In genomic region chr11:119042466-119043272, GRCm38 (mm10) we compare ENCODE assay signal across 9 mouse cellular contexts. TPM values are rescaled to one million over a fixed set of nuclear protein-coding genes. Genes with fewer than 3 reads are reported as not detected.
A peak's percentile ranks its signal among the peaks of the same experiment; 100 is the strongest.
DNase-seq lines count a peak whose midpoint lies in the region; ATAC-seq and TF ChIP-seq lines count a peak whose summit lies in the region.
"Had no signal": no experiment of that assay in that cellular context is flagged by ENCODE, and none has a peak within 500 bp of the region (broad histone marks: within the 10 kb centered on the region; RNA-seq: fewer than 3 reads in every experiment).

No protein-coding gene starts in this region.

- H3K4me2 ChIP-seq in hindbrain, embryonic 12.5 days (replicated peaks) = 0 out of 2 replicates have a peak overlapping the region, but pooled peaks have one; percentile 25
- no peak overlapping the region for H3K4me2 ChIP-seq in hindbrain, embryonic 14.5 days (replicated peaks)
- peak overlapping the region; percentile 99 for H3K4me2 ChIP-seq in limb, embryonic 15.5 days

- DNase-seq in hindbrain, embryonic 14.5 days (ENCODE audit: low spot score) = no peak
- DNase-seq in embryonic facial prominence, embryonic 10.5 days (ENCODE audit: low spot score) = peak; percentile 79
- no peak for DNase-seq in yolk sac, embryonic 10.5 days (ENCODE audit: low spot score)
- DNase-seq in layer of hippocampus, postnatal 36 days = no peak
- DNase-seq in lung, postnatal 14 days = no peak

- H3K9me3 ChIP-seq in hindbrain, embryonic 12.5 days (replicated peaks) = no peaks in the 10 kb centered on the region
- no peaks in the 10 kb centered on the region for H3K9me3 ChIP-seq in hindbrain, embryonic 14.5 days (ENCODE audit: control insufficient read depth, low read length)
- H3K9me3 ChIP-seq in E14TG2a.4 (ENCODE audit: low read length) = no peaks in the 10 kb centered on the region
- H3K9me3 ChIP-seq in embryonic facial prominence, embryonic 10.5 days = no peaks in the 10 kb centered on the region
- no peaks in the 10 kb centered on the region for H3K9me3 ChIP-seq in limb, embryonic 15.5 days

- ATAC-seq in hindbrain, embryonic 12.5 days (ENCODE audit: low FRiP score) = no peak
- no peak for ATAC-seq in hindbrain, embryonic 14.5 days (ENCODE audit: low FRiP score)
- no peak for ATAC-seq in limb, embryonic 15.5 days (ENCODE audit: insufficient number of reproducible peaks, low FRiP score, low TSS enrichment, low read depth)

- no peak overlapping the region; the same call in 1 of the 2 replicates for H3K9ac ChIP-seq in hindbrain, embryonic 12.5 days
- H3K9ac ChIP-seq in hindbrain, embryonic 14.5 days = no peak overlapping the region
- no peak overlapping the region for H3K9ac ChIP-seq in limb, embryonic 15.5 days

- no peak overlapping the region for H3K4me3 ChIP-seq in hindbrain, embryonic 12.5 days
- H3K4me3 ChIP-seq in hindbrain, embryonic 14.5 days (replicated peaks; ENCODE audit: low read length) = no peak overlapping the region
- peak overlapping the region; percentile 86 for H3K4me3 ChIP-seq in E14TG2a.4 (replicated peaks; ENCODE audit: low read length)
- H3K4me3 ChIP-seq in embryonic facial prominence, embryonic 10.5 days = peak overlapping the region; percentile 83
- H3K4me3 ChIP-seq in limb, embryonic 15.5 days = peak overlapping the region; percentile 80

- H3K4me1 ChIP-seq in hindbrain, embryonic 12.5 days = peaks cover 70% of the 10 kb centered on the region
- peaks cover 35% of the 10 kb centered on the region for H3K4me1 ChIP-seq in hindbrain, embryonic 14.5 days (replicated peaks; ENCODE audit: control insufficient read depth, insufficient read depth, low read length)
- H3K4me1 ChIP-seq in E14TG2a.4 (replicated peaks; ENCODE audit: low read depth, low read length) = peaks cover 67% of the 10 kb centered on the region
- H3K4me1 ChIP-seq in embryonic facial prominence, embryonic 10.5 days = peaks cover 95% of the 10 kb centered on the region
- H3K4me1 ChIP-seq in limb, embryonic 15.5 days = peaks cover 83% of the 10 kb centered on the region

- TF ChIP-seq CTCF in E14TG2a.4 (conservative IDR thresholded peaks at IDR 0.05; ENCODE audit: low read length) = no peak

- H3K27me3 ChIP-seq in hindbrain, embryonic 12.5 days = peaks cover 83% of the 10 kb centered on the region
- H3K27me3 ChIP-seq in hindbrain, embryonic 14.5 days (ENCODE audit: control insufficient read depth, insufficient read depth, low read length) = peaks cover 78% of the 10 kb centered on the region
- H3K27me3 ChIP-seq in E14TG2a.4 (ENCODE audit: insufficient read depth, low read length) = peaks cover 93% of the 10 kb centered on the region
- peaks cover 90% of the 10 kb centered on the region for H3K27me3 ChIP-seq in embryonic facial prominence, embryonic 10.5 days (replicated peaks; ENCODE audit: low read depth, poor library complexity, severe bottlenecking)
- H3K27me3 ChIP-seq in limb, embryonic 15.5 days = peaks cover 66% of the 10 kb centered on the region

- under 1% methylated on average over 52 of the region's 52 CpGs for WGBS in hindbrain, embryonic 12.5 days
- WGBS in hindbrain, embryonic 14.5 days = under 1% methylated on average over 52 of the region's 52 CpGs
- WGBS in embryonic facial prominence, embryonic 10.5 days = under 1% methylated on average over 52 of the region's 52 CpGs
- under 1% methylated on average over 52 of the region's 52 CpGs for WGBS in limb, embryonic 15.5 days

- no peak overlapping the region for H3K27ac ChIP-seq in hindbrain, embryonic 12.5 days
- H3K27ac ChIP-seq in hindbrain, embryonic 14.5 days = no peak overlapping the region
- H3K27ac ChIP-seq in embryonic facial prominence, embryonic 10.5 days (replicated peaks) = peak overlapping the region; percentile 66
- H3K27ac ChIP-seq in limb, embryonic 15.5 days = peak overlapping the region; percentile 89
- H3K27ac ChIP-seq: macrophage had no signal

- peaks cover 8% of the 10 kb centered on the region; the same call in 1 of the 2 replicates for H3K36me3 ChIP-seq in hindbrain, embryonic 12.5 days
- H3K36me3 ChIP-seq in hindbrain, embryonic 14.5 days (replicated peaks; ENCODE audit: control insufficient read depth, insufficient read depth) = peaks cover 13% of the 10 kb centered on the region
- no peaks in the 10 kb centered on the region for H3K36me3 ChIP-seq in E14TG2a.4 (ENCODE audit: insufficient read depth, low read length)
- H3K36me3 ChIP-seq in embryonic facial prominence, embryonic 10.5 days (replicated peaks) = peaks cover 10% of the 10 kb centered on the region
- H3K36me3 ChIP-seq in limb, embryonic 15.5 days = peaks cover 8% of the 10 kb centered on the region

RNA-seq across cellular contexts. Expression of gene Cbx8, which starts 1.9 kb away (rescaled TPM):
- 9.9 and 11.6 TPM in 2 replicates for polyA plus RNA-seq in hindbrain, embryonic 12.5 days (2016; fragmentation: Nextera tagmentation; extraction: Ambion mirVana)
- 8.5 and 9.8 TPM in 2 replicates for polyA plus RNA-seq in hindbrain, embryonic 14.5 days (2014; fragmentation: Nextera tagmentation; extraction: Ambion mirVana)
- 11.6 and 12.4 TPM in 2 replicates for polyA plus RNA-seq in embryonic facial prominence, embryonic 10.5 days (2016; fragmentation: Nextera tagmentation; extraction: Ambion mirVana)
- polyA plus RNA-seq in limb, embryonic 15.5 days (2015; fragmentation: Nextera tagmentation; extraction: Ambion mirVana) = 8.9 and 9.6 TPM in 2 replicates
- 10 to 100 TPM; 11.2 to 13.6 TPM for total RNA-seq in layer of hippocampus, postnatal 36 days (2021)

RNA-seq across cellular contexts. Expression of gene Cbx2, which starts 19.9 kb away (rescaled TPM):
- 60.5 and 62.5 TPM in 2 replicates for polyA plus RNA-seq in hindbrain, embryonic 12.5 days (2016; fragmentation: Nextera tagmentation; extraction: Ambion mirVana)
- polyA plus RNA-seq in hindbrain, embryonic 14.5 days (2014; fragmentation: Nextera tagmentation; extraction: Ambion mirVana) = 10.7 and 13.7 TPM in 2 replicates
- 150 and 152 TPM in 2 replicates for polyA plus RNA-seq in embryonic facial prominence, embryonic 10.5 days (2016; fragmentation: Nextera tagmentation; extraction: Ambion mirVana)
- polyA plus RNA-seq in limb, embryonic 15.5 days (2015; fragmentation: Nextera tagmentation; extraction: Ambion mirVana) = 30.4 and 32.3 TPM in 2 replicates
- total RNA-seq in layer of hippocampus, postnatal 36 days (2021) = 1 to 10 TPM; 4.0 to 4.4 TPM

RNA-seq across cellular contexts. Expression of gene Cbx4, which starts 43.4 kb away (rescaled TPM):
- polyA plus RNA-seq in hindbrain, embryonic 12.5 days (2016; fragmentation: Nextera tagmentation; extraction: Ambion mirVana) = 13.2 and 15.0 TPM in 2 replicates
- 16.8 and 20.2 TPM in 2 replicates for polyA plus RNA-seq in hindbrain, embryonic 14.5 days (2014; fragmentation: Nextera tagmentation; extraction: Ambion mirVana)
- polyA plus RNA-seq in embryonic facial prominence, embryonic 10.5 days (2016; fragmentation: Nextera tagmentation; extraction: Ambion mirVana) = 4.7 and 5.2 TPM in 2 replicates
- polyA plus RNA-seq in limb, embryonic 15.5 days (2015; fragmentation: Nextera tagmentation; extraction: Ambion mirVana) = 13.8 and 16.4 TPM in 2 replicates
- 10 to 100 TPM; 57.3 to 59.4 TPM for total RNA-seq in layer of hippocampus, postnatal 36 days (2021)

RNA-seq across cellular contexts. Expression of gene Enpp7, which starts 54.7 kb away (rescaled TPM):
- polyA plus RNA-seq in hindbrain, embryonic 12.5 days (2016; fragmentation: Nextera tagmentation; extraction: Ambion mirVana) = not detected in 2 replicates
- polyA plus RNA-seq in hindbrain, embryonic 14.5 days (2014; fragmentation: Nextera tagmentation; extraction: Ambion mirVana) = not detected in 2 replicates
- not detected in 2 replicates for polyA plus RNA-seq in embryonic facial prominence, embryonic 10.5 days (2016; fragmentation: Nextera tagmentation; extraction: Ambion mirVana)
- polyA plus RNA-seq in limb, embryonic 15.5 days (2015; fragmentation: Nextera tagmentation; extraction: Ambion mirVana) = not detected in 2 replicates
- total RNA-seq in layer of hippocampus, postnatal 36 days (2021) = not detected
- polyA plus RNA-seq: macrophage had no signal

Comparison
In these comparisons a context has a peak if more than half of its experiments do, and no peak if none do; other contexts are left out.
1. H3K27ac ChIP-seq: peak in embryonic facial prominence, embryonic 10.5 days (single experiment) and limb, embryonic 15.5 days (single experiment); none in hindbrain, embryonic 12.5 days (single experiment) and hindbrain, embryonic 14.5 days (single experiment).
2. H3K4me3 ChIP-seq: peak in E14TG2a.4 (single experiment), embryonic facial prominence, embryonic 10.5 days (single experiment) and limb, embryonic 15.5 days (single experiment); none in hindbrain, embryonic 12.5 days (single experiment) and hindbrain, embryonic 14.5 days (single experiment).